Mouse (Mus musculus): Measurements from ENCODE around the gene Sox13. TPM values are rescaled to one million over a fixed set of nuclear protein-coding genes. Genes with fewer than 3 reads are reported as not detected.

Sox13 gene
- total and polyA plus RNA-seq, 3 experiments: 0.34 to 1.4 (median 0.90) TPM

DNA sequence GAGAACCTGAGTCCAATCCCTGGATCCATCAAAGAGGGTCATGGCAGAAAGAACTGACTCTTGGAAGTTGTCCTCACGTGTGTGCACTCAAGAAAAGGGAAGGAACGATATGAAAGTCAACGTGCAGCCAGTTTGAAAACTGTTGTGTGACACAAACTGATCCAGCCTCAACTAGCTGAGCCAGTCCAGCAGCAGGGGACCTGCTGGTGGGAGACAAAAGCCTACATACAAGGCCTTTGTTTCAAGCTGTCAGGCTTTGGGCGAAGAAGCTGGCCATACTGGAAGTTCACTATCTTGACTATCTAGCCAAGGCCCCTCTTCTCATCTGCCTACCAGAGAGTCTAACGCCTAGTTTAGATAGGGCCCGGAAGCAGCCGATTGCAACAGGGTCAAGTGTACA is 7.7 kb downstream of the Sox13 start:
- in situ Hi-C loops (cut with MboI; ENCODE audit: low pct_ligation_motif_present, low pct_unique_long_range_greater_than_20kb, low sequenced_read_pairs) (no loop called here), dilution Hi-C loops (cut with MboI; ENCODE audit: extremely low pct_ligation_motif_present, extremely low pct_unique_long_range_greater_than_20kb, low sequenced_read_pairs) (no loop called here)
- H3K4me3 ChIP-seq (replicated peaks in 1 of 3; ENCODE audit: low read depth in 2 of 3, low read length in 2 of 3, poor library complexity in 1 of 3): no peak overlapping the region
- no peaks in the 10 kb centered on the region for H3K79me2 ChIP-seq (replicated peaks; ENCODE audit: control insufficient read depth, extremely low read depth, insufficient read depth, poor library complexity, severe bottlenecking)
- no peak overlapping the region for H3K9ac ChIP-seq (ENCODE audit: insufficient read depth, low read depth)
- DNase-seq (ENCODE audit: extremely low read depth): no peak
- TF ChIP-seq USF1 (IDR thresholded peaks at IDR 0.05; ENCODE audit: low read depth, low read length) (no peak), KAT2A (IDR thresholded peaks at IDR 0.05; ENCODE audit: insufficient replicate concordance, low read length) (no peak)
- H3K36me3 ChIP-seq (replicated peaks in 1 of 2; ENCODE audit: control insufficient read depth in 1 of 2, insufficient read depth in 1 of 2, low read length in 1 of 2): no peaks in the 10 kb centered on the region
- no peaks in the 10 kb centered on the region for H3K9me3 ChIP-seq (replicated peaks; ENCODE audit: low read length)
- no peak overlapping the region for H3K4me2 ChIP-seq (ENCODE audit: insufficient read depth, low read depth, poor library complexity, severe bottlenecking)
- H3K27me3 ChIP-seq (replicated peaks): peaks cover 58% of the 10 kb centered on the region
- no peak overlapping the region for H3K27ac ChIP-seq (ENCODE audit: insufficient read depth, low read depth)
- H3K4me1 ChIP-seq (ENCODE audit: control insufficient read depth in 1 of 2, insufficient read depth in 2 of 2): peaks cover 9 to 16% of the 10 kb centered on the region in 2 experiments; a peak in 3 of 4 replicates

DNA sequence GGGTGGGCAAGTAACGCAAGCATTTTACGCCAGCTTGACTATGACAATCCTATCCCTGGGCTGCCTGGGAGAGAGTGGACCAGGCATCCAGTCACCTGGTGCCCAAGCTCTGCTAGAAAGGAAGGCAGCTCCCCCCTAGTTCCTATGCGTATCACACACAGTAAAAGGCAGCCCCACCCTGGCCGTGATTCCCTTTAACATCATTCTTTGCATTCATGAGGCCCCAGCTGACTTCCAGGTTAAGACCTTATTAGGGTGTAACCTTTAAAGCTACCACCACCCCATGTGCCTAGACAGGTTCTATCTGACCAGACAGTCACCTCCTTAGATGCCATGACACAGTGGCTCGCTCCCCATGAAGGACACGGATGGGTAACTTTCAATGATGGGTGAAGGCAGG is 8.7 kb downstream of the Sox13 start:
- Histone ChIP-seq H3K27me3 (replicated peaks) (peaks cover 49% of the 10 kb centered on the region), H3K4me3 (replicated peaks in 1 of 3; ENCODE audit: low read depth in 2 of 3, low read length in 2 of 3, poor library complexity in 1 of 3) (no peak overlapping the region), H3K4me2 (ENCODE audit: insufficient read depth, low read depth, poor library complexity, severe bottlenecking) (no peak overlapping the region), H3K27ac (ENCODE audit: insufficient read depth, low read depth) (no peak overlapping the region), H3K79me2 (replicated peaks; ENCODE audit: control insufficient read depth, extremely low read depth, insufficient read depth, poor library complexity, severe bottlenecking) (no peaks in the 10 kb centered on the region), H3K36me3 (replicated peaks in 1 of 2; ENCODE audit: control insufficient read depth in 1 of 2, insufficient read depth in 1 of 2, low read length in 1 of 2) (no peaks in the 10 kb centered on the region), H3K9me3 (replicated peaks; ENCODE audit: low read length) (no peaks in the 10 kb centered on the region), H3K9ac (ENCODE audit: insufficient read depth, low read depth) (no peak overlapping the region), H3K4me1 (ENCODE audit: control insufficient read depth in 1 of 2, insufficient read depth in 2 of 2) (peaks cover 9 to 16% of the 10 kb centered on the region in 2 experiments; a peak in 3 of 4 replicates)
- in situ Hi-C loops (cut with MboI; ENCODE audit: low pct_ligation_motif_present, low pct_unique_long_range_greater_than_20kb, low sequenced_read_pairs) (no loop called here), dilution Hi-C loops (cut with MboI; ENCODE audit: extremely low pct_ligation_motif_present, extremely low pct_unique_long_range_greater_than_20kb, low sequenced_read_pairs) (no loop called here)
- TF ChIP-seq ZNF384 (IDR thresholded peaks at IDR 0.05; ENCODE audit: low read depth, low read length) (no peak), MAFK (IDR thresholded peaks at IDR 0.05; ENCODE audit: insufficient replicate concordance, low read length) (no peak)
- DNase-seq (ENCODE audit: extremely low read depth): no peak

DNA sequence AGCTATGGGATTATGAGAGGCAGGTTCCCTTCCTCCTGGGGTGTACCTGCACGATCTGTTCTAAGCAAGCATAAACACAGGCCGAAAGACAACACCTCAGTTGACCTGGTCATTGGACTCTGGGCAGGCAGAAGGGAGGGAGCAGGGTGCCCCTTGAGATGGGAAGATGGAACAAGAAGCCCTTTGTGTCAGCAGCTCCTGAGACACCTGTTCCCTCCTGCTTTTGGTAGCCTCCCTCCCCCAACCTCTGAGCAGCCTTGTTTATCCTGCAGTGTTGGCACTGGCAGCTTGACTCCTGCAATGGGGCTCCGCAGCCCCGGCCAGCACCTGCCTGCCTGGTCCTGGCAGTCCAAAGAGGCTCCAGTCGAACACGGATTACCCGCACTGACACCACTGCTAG is 9.1 kb downstream of the Sox13 start:
- Histone ChIP-seq H3K27ac (ENCODE audit: insufficient read depth, low read depth) (no peak overlapping the region), H3K9ac (ENCODE audit: insufficient read depth, low read depth) (no peak overlapping the region), H3K9me3 (replicated peaks; ENCODE audit: low read length) (no peaks in the 10 kb centered on the region), H3K4me3 (replicated peaks in 1 of 3; ENCODE audit: low read depth in 2 of 3, low read length in 2 of 3, poor library complexity in 1 of 3) (no peak overlapping the region), H3K27me3 (replicated peaks) (peaks cover 51% of the 10 kb centered on the region), H3K79me2 (replicated peaks; ENCODE audit: control insufficient read depth, extremely low read depth, insufficient read depth, poor library complexity, severe bottlenecking) (no peaks in the 10 kb centered on the region), H3K4me2 (ENCODE audit: insufficient read depth, low read depth, poor library complexity, severe bottlenecking) (no peak overlapping the region), H3K36me3 (replicated peaks in 1 of 2; ENCODE audit: control insufficient read depth in 1 of 2, insufficient read depth in 1 of 2, low read length in 1 of 2) (no peaks in the 10 kb centered on the region), H3K4me1 (ENCODE audit: control insufficient read depth in 1 of 2, insufficient read depth in 2 of 2) (peaks cover 9 to 16% of the 10 kb centered on the region in 2 experiments; a peak in 3 of 4 replicates)
- DNase-seq (ENCODE audit: extremely low read depth): no peak
- in situ Hi-C loops (cut with MboI; ENCODE audit: low pct_ligation_motif_present, low pct_unique_long_range_greater_than_20kb, low sequenced_read_pairs): no loop called here
- dilution Hi-C loops (cut with MboI; ENCODE audit: extremely low pct_ligation_motif_present, extremely low pct_unique_long_range_greater_than_20kb, low sequenced_read_pairs): no loop called here
- TF ChIP-seq MAX (IDR thresholded peaks at IDR 0.05; ENCODE audit: low read length) (no peak), SMC3 (IDR thresholded peaks at IDR 0.05; ENCODE audit: low read depth, low read length) (no peak), CTCF (conservative IDR thresholded peaks at IDR 0.05 in 1 of 2, IDR thresholded peaks at IDR 0.05 in 1 of 2; ENCODE audit: low read depth in 2 of 2, low read length in 2 of 2) (no peak), TBP (conservative IDR thresholded peaks at IDR 0.05; ENCODE audit: low read depth, low read length) (no peak), MAZ (IDR thresholded peaks at IDR 0.05; ENCODE audit: low read depth, low read length) (no peak), GABPA (IDR thresholded peaks at IDR 0.05; ENCODE audit: insufficient replicate concordance, low read depth, low read length) (no peak), ELF1 (IDR thresholded peaks at IDR 0.05; ENCODE audit: low read depth, low read length) (no peak), PAX5 (IDR thresholded peaks at IDR 0.05; ENCODE audit: low read length) (no peak), CHD2 (IDR thresholded peaks at IDR 0.05; ENCODE audit: low read length) (no peak), CHD1 (IDR thresholded peaks at IDR 0.05; ENCODE audit: low read depth, low read length) (no peak), KAT2A (IDR thresholded peaks at IDR 0.05; ENCODE audit: insufficient replicate concordance, low read length) (no peak), ZKSCAN1 (IDR thresholded peaks at IDR 0.05; ENCODE audit: borderline replicate concordance, low read depth, low read length) (no peak), ETS1 (conservative IDR thresholded peaks at IDR 0.05; ENCODE audit: low read depth, low read length) (no peak), JUND (conservative IDR thresholded peaks at IDR 0.05; ENCODE audit: low read depth, low read length) (no peak), TCF12 (IDR thresholded peaks at IDR 0.05; ENCODE audit: low read depth, low read length) (no peak), USF1 (IDR thresholded peaks at IDR 0.05; ENCODE audit: low read depth, low read length) (no peak), MEF2A (IDR thresholded peaks at IDR 0.05; ENCODE audit: borderline replicate concordance, low read depth, low read length) (no peak)

All from CH12.LX (cell line).